Mouse (Mus musculus) CD4-positive helper T cell, adult 2 months (primary cell): ENCODE measurements around the gene Dmc1.

Experiments used
- DNase-seq: peaks from one replicate; pipeline ENCODE4 v3.0.0-alpha.2; 2012; ENCODE audit warnings: low read depth, missing footprints, low spot score

The Dmc1 gene

DNA sequence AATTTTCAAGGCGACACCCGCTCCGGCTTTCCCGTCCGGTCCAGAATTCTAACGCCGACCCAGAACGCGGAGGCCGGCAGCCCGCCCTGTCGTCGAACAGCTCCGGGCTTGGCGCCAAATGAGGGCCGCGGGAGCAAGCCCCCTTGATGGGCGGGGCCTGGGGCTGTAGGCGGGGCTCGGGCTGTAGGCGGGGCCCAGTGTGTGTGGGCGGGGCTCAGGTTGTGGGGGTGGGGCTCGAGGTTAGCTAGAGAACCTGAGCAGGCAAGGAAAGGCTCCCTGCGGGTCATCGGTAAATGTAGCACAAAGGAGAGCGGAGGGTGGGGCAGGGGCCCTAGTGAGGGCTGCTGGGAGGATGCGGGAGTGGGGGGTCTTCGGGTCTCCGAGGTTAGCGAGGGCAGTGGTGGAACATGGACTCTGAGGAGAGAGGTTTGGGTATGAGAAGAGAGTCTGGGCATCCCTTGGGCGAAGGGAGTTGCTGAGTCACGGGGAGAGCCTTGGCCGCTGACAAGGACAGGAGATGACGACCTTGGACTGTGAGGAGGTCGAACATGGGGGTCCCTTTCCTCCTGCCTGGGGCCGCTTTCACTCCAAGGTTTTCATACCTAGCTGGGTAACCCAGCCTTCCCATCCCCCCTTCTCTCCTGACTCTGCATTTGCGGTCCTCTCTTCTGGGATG is at the start of gene Dmc1:
Gene Dmc1, minus strand, starts transcription at position 120 of the 676 bp plus-strand sequence.
- peak; percentile 21 for DNase-seq

GRCm38 (mm10) chr15:79651481-79651880 is 46.6 kb upstream of the Dmc1 start:
- peak; percentile 33 for DNase-seq

DNA sequence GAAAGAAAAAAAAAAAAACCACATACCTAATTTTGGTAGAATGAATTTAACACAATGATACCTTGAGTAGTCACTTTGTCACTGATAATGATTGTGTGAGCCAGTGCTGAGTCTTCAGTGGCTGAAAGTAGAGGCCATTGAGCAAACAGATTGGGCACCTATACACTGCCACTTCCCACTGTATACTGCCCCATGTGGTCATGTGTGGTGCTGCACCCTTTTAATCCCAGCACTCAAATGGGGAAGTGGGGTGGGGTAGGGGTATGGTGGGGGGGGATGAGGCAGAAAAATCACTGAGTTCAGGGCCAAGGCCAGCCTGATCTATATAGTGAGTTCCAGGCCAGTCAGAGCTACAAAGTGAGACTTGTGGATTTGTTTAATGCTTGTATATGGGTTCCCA is 45.7 kb upstream of the Dmc1 start:
- DNase-seq = peak; percentile 59

GRCm38 (mm10) chr15:79648130-79648529 is 43.2 kb upstream of the Dmc1 start:
- no peak for DNase-seq

DNA sequence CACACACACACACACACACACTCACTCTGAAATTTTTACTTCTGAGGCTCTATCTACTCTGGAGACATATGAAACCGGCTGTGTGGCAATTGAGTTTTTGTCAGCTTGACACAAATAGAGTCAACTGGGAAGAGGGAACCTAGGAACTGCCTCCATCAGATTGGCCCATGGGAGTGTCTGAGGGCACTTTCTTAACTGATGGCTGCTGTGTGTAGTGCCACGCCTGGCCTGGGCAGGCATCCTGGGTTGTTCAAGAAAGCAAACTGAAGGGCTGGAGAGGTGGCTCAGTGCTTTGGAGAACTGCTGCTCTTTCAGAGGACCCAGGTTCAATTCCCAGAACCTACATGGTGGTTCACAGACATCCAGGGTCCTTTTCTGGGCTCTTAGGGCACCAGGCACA is 40.6 kb upstream of the Dmc1 start:
- no peak for DNase-seq

DNA sequence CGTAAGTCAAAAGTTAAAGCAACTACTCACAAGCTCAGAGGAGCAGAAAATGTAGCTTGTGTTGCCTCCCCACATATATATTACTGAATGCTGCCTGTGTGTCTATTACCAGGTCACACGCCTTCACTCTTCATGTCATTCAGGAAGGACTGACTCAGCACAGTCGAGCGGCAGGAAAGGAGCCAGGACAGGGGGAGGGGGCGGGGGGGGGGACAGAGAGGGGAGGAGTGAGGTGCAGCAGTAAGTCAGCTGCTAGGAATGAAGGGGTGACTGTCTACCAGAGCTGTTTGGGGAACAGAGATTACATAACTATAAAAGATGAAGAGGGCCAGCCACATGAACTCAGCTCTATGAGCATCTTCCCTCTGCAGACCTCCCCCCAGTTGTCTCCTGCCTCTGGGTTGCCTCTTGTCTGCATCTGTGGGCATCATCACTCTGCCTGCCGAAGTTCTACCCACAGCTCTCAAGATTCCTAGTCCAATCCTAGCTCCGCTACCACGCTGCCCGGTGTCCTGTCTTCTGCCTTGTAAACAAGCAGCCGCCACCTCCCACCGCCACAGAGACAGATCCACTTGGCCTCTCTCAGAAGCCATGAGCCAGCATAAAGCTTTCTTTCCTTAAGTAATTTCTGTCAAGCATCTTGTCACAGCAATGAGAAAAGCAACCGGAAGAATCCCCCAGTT is 36.4 kb upstream of the Dmc1 start:
- no peak for DNase-seq

GRCm38 (mm10) chr15:79630471-79630870 is 25.6 kb upstream of the Dmc1 start:
- no peak for DNase-seq

- DNase-seq = no peak
These were observed 15.0 kb upstream of the Dmc1 start for GRCm38 (mm10) chr15:79619770-79620414.

DNA sequence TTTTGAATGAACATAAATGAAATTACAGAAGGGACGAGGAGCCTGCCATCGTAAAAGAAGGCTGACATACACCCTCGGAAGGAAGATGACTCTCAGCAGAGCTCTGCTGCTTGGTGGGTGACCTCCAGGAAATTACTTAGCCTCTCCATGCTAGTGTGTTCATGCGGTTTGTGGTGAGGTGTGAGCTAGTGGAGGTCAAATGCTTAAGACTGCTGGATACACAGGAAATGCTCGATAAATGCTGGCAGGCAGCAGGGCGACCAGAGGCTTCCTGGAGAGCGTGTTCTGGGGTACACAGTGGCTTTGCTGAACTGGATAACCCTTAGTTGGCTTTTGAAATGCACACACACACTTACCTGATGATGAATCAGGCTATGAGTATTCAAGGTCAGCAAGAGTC is 13.5 kb upstream of the Dmc1 start:
- DNase-seq = no peak

- DNase-seq = no peak
These were observed 12.2 kb upstream of the Dmc1 start for GRCm38 (mm10) chr15:79617135-79617534.

DNA sequence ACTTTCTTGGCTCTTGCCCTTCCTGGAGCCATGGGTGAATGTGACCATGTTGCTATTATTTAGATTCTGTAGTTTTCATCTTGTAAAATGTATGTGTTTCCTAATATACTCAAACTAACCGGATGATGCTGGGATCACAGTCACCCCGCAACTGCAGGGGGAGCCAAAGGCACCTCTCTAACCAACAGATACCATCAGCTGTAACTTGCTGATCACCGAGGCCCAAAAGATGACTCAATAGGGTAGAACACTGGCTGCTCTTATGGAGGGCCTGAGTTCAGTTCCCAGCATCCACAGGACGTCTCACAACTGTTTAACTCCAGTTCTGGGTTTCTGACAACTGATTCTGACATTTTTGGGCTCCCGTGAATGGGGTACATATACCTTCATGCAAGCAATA is 11.8 kb upstream of the Dmc1 start:
- no peak for DNase-seq

GRCm38 (mm10) chr15:79615501-79615900 is 10.6 kb upstream of the Dmc1 start:
- DNase-seq = no peak

DNA sequence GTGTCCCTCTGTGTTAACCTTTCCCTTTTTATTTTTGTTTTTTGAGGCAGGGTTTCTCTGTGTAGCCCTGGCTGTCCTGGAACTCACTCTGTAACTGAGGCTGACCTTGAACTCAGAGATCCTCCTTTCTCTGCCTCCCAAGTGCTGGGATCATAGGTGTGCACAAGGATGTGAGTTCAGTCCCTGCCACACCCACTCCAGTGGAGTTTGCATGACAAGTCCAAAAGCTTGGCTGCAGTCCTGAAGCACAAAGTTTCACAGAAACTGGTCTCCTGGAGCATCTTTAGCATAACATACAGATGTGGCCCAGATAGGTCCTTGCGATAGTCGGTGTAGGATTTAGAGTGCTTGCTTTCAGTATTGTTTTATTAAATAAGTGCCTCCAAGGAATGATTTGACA is 4.3 kb upstream of the Dmc1 start:
- no peak for DNase-seq

DNA sequence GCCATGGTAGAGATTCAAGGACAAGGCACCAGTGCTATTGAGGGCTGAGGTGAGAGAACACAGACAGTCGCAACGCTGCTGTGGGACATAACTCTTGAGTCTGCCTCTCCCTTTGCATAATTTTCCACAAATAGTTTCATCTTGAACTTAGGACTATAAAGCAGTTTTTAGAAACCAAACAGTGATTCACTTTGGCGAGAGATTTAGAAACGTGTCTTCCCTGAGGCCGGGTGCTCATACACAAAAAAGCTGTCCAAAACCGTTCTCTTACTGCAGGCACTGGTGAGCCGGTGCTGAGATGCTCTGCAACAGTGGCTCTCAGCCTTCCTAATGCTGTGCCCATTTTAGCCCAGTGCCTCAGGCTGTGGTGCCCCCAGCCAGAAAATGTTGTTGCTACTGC is 3.3 kb upstream of the Dmc1 start:
- DNase-seq = no peak

DNA sequence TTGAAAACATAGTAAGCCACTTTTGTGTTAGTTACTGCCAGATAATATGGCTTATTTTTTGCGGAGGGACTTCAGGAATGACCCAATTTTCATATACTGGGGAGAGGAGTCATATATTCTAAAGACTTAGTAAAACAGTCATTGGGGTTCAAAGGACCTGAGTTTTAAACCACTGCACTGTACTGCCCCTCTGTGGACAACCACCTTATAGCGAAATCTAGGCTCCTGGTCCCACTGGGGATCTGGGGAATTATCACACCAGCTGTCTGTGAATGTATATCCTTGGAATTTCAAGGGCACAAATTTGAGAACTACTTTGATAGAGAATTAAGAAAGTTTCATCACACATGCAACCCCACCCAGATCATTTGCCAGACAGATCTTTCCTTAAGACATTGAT is 2.8 kb upstream of the Dmc1 start:
- DNase-seq = no peak

- no peak for DNase-seq
These were observed 1.3 kb upstream of the Dmc1 start for GRCm38 (mm10) chr15:79606161-79606560.

GRCm38 (mm10) chr15:79600176-79600575 is 4.7 kb downstream of the Dmc1 start:
- DNase-seq = no peak

GRCm38 (mm10) chr15:79598715-79599114 is 6.2 kb downstream of the Dmc1 start:
- no peak for DNase-seq

DNA sequence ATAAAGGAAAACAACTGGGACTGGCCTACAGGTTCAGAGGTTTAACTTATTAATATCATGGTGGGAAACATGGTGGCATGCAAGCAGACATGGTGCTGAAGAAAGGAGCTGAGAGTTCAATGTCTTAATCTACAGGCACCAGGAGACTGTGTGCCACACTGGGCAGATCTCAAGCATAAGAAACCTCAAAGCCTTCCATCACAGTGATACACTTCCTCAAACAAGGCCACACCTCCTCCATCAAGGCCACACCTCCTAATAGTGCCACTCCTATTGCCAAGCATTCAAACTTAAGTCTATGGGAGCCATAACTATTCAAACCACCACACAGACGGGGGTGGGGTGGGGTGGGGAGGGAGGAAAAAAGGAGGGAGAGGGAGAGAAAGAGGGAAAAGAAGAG is 23.3 kb downstream of the Dmc1 start:
- DNase-seq = no peak

- DNase-seq = peak; percentile 43
These were observed 27.1 kb downstream of the Dmc1 start for GRCm38 (mm10) chr15:79577671-79578426.

DNA sequence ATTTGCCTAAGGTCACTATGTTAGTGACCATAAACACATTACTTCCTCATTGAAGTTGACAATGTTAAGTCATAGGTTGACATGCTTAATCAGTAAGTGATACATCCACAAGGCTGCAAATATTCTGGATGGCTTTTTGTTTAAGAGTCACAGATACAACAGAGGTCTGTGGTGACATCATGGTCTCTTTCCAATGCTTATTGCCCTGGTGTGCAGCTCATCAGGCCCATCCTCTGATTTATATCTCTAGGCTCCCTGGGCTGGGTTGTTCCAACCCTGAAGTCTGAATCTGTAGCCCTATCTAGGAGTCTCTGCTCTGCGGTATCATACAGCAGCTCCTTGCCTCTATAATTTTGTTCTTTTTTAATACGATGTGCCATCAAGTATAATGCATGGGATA is 28.0 kb downstream of the Dmc1 start:
- DNase-seq = no peak

GRCm38 (mm10) chr15:79575543-79576222 is 29.2 kb downstream of the Dmc1 start:
- no peak for DNase-seq
